Mouse (Mus musculus): ENCODE measurements around the gene Dhrs3. TPM values are rescaled to one million over a fixed set of nuclear protein-coding genes. Genes with fewer than 3 reads are reported as not detected.

Dhrs3 gene
- 77.3 and 90.2 TPM in 2 replicates for polyA plus RNA-seq (2016; fragmentation: Nextera tagmentation; extraction: Ambion mirVana)

GRCm38 (mm10) chr4:144892133-144892936 is at the start of gene Dhrs3:
Gene Dhrs3 (plus strand): TSS chr4:144892827.
- Histone ChIP-seq H3K4me2 (replicated peaks) (peak within 1 kb of the TSS; percentile 90), H3K27ac (peak within 1 kb of the TSS; percentile 20; the same call in 1 of the 2 replicates), H3K9ac (peak within 1 kb of the TSS; percentile 71), H3K27me3 (replicated peaks) (0 out of 2 replicates have a peak, but pooled peaks cover 6% of the 10 kb centered on the region), H3K36me3 (no peaks in the 10 kb centered on the region), H3K9me3 (no peaks in the 10 kb centered on the region), H3K4me1 (peaks cover 43% of the 10 kb centered on the region), H3K4me3 (peak within 1 kb of the TSS; percentile 54)
- ATAC-seq (ENCODE audit: low FRiP score, low read depth) = peak; percentile 78
- under 1% methylated on average over 54 of the region's 55 CpGs for WGBS

- WGBS = 87% methylated on average over 3 of the region's 3 CpGs
- no peaks in the 10 kb centered on the region for H3K9me3 ChIP-seq
These were observed 30.7 kb upstream of the Dhrs3 start for GRCm38 (mm10) chr4:144861756-144862505.

GRCm38 (mm10) chr4:144867926-144868325 is 24.7 kb upstream of the Dhrs3 start:
- no peaks in the 10 kb centered on the region for H3K27me3 ChIP-seq (replicated peaks)
- no peak for ATAC-seq (ENCODE audit: low FRiP score, low read depth)
- H3K36me3 ChIP-seq = no peaks in the 10 kb centered on the region
- no peaks in the 10 kb centered on the region for H3K9me3 ChIP-seq
- no peaks in the 10 kb centered on the region for H3K4me1 ChIP-seq
- no peak overlapping the region for H3K9ac ChIP-seq
- no peak overlapping the region for H3K4me3 ChIP-seq
- WGBS = 71% methylated on average over 5 of the region's 5 CpGs
- no peak overlapping the region for H3K4me2 ChIP-seq (replicated peaks)
- H3K27ac ChIP-seq = no peak overlapping the region

More at GRCm38 (mm10) chr4:144861756-144862505, 30.7 kb upstream of the Dhrs3 start:
- Histone ChIP-seq H3K4me3 (no peak overlapping the region), H3K36me3 (no peaks in the 10 kb centered on the region), H3K4me1 (no peaks in the 10 kb centered on the region), H3K27me3 (replicated peaks) (no peaks in the 10 kb centered on the region), H3K27ac (no peak overlapping the region), H3K9ac (no peak overlapping the region), H3K4me2 (replicated peaks) (no peak overlapping the region)
- no peak for ATAC-seq (ENCODE audit: low FRiP score, low read depth)

- Histone ChIP-seq H3K4me3 (no peak overlapping the region), H3K27ac (no peak overlapping the region), H3K9me3 (no peaks in the 10 kb centered on the region), H3K36me3 (no peaks in the 10 kb centered on the region), H3K4me1 (no peaks in the 10 kb centered on the region), H3K9ac (no peak overlapping the region), H3K27me3 (replicated peaks) (no peaks in the 10 kb centered on the region), H3K4me2 (replicated peaks) (no peak overlapping the region)
- no peak for ATAC-seq (ENCODE audit: low FRiP score, low read depth)
- WGBS = 87% methylated on average over 4 of the region's 4 CpGs
These were observed 24.0 kb upstream of the Dhrs3 start for GRCm38 (mm10) chr4:144868584-144868983.

GRCm38 (mm10) chr4:144872905-144873304 is 19.7 kb upstream of the Dhrs3 start:
- ATAC-seq (ENCODE audit: low FRiP score, low read depth) = no peak
- WGBS = 37% methylated on average over 6 of the region's 6 CpGs
- Histone ChIP-seq H3K27me3 (replicated peaks) (no peaks in the 10 kb centered on the region), H3K36me3 (no peaks in the 10 kb centered on the region), H3K4me3 (no peak overlapping the region), H3K4me2 (replicated peaks) (no peak overlapping the region), H3K9me3 (no peaks in the 10 kb centered on the region), H3K9ac (no peak overlapping the region), H3K4me1 (no peaks in the 10 kb centered on the region), H3K27ac (no peak overlapping the region)

GRCm38 (mm10) chr4:144875576-144876093 is 17.0 kb upstream of the Dhrs3 start:
- no peak for ATAC-seq (ENCODE audit: low FRiP score, low read depth)
- Histone ChIP-seq H3K36me3 (no peaks in the 10 kb centered on the region), H3K4me1 (no peaks in the 10 kb centered on the region), H3K4me3 (no peak overlapping the region), H3K27me3 (replicated peaks) (no peaks in the 10 kb centered on the region), H3K27ac (no peak overlapping the region), H3K9ac (no peak overlapping the region), H3K9me3 (no peaks in the 10 kb centered on the region), H3K4me2 (replicated peaks) (no peak overlapping the region)
- WGBS = 85% methylated on average over 2 of the region's 2 CpGs

GRCm38 (mm10) chr4:144879549-144879948 is 13.1 kb upstream of the Dhrs3 start:
- H3K4me2 ChIP-seq (replicated peaks) = no peak overlapping the region
- no peak for ATAC-seq (ENCODE audit: low FRiP score, low read depth)
- H3K9ac ChIP-seq = no peak overlapping the region
- no peaks in the 10 kb centered on the region for H3K27me3 ChIP-seq (replicated peaks)
- no peaks in the 10 kb centered on the region for H3K4me1 ChIP-seq
- no peaks in the 10 kb centered on the region for H3K9me3 ChIP-seq
- no peaks in the 10 kb centered on the region for H3K36me3 ChIP-seq
- H3K27ac ChIP-seq = no peak overlapping the region
- no peak overlapping the region for H3K4me3 ChIP-seq
- WGBS = 74% methylated on average over 1 of the region's 1 CpGs

GRCm38 (mm10) chr4:144881376-144881775 is 11.3 kb upstream of the Dhrs3 start:
- no peak overlapping the region for H3K4me2 ChIP-seq (replicated peaks)
- WGBS = 59% methylated on average over 2 of the region's 2 CpGs

GRCm38 (mm10) chr4:144882881-144883331 is 9.7 kb upstream of the Dhrs3 start:
- H3K4me2 ChIP-seq (replicated peaks) = no peak overlapping the region
- no peak overlapping the region for H3K27ac ChIP-seq
- H3K9me3 ChIP-seq = no peaks in the 10 kb centered on the region
- WGBS = 66% methylated on average over 8 of the region's 8 CpGs
- no peaks in the 10 kb centered on the region for H3K36me3 ChIP-seq
- H3K27me3 ChIP-seq (replicated peaks) = no peaks in the 10 kb centered on the region
- no peak for ATAC-seq (ENCODE audit: low FRiP score, low read depth)
- H3K4me3 ChIP-seq = no peak overlapping the region
- no peak overlapping the region for H3K9ac ChIP-seq
- H3K4me1 ChIP-seq = no peaks in the 10 kb centered on the region

More at GRCm38 (mm10) chr4:144881376-144881775, 11.3 kb upstream of the Dhrs3 start:
- no peak for ATAC-seq (ENCODE audit: low FRiP score, low read depth)
- Histone ChIP-seq H3K36me3 (no peaks in the 10 kb centered on the region), H3K9ac (no peak overlapping the region), H3K27ac (no peak overlapping the region), H3K9me3 (no peaks in the 10 kb centered on the region), H3K27me3 (replicated peaks) (no peaks in the 10 kb centered on the region), H3K4me3 (no peak overlapping the region), H3K4me1 (no peaks in the 10 kb centered on the region)

- no peaks in the 10 kb centered on the region for H3K36me3 ChIP-seq
- WGBS = 63% methylated on average over 6 of the region's 6 CpGs
- H3K4me1 ChIP-seq = peaks cover 5% of the 10 kb centered on the region; the same call in 1 of the 2 replicates
- H3K27me3 ChIP-seq (replicated peaks) = no peaks in the 10 kb centered on the region
- H3K9me3 ChIP-seq = no peaks in the 10 kb centered on the region
- H3K4me3 ChIP-seq = no peak overlapping the region
- H3K4me2 ChIP-seq (replicated peaks) = no peak overlapping the region
- ATAC-seq (ENCODE audit: low FRiP score, low read depth) = no peak
- H3K27ac ChIP-seq = no peak overlapping the region
- no peak overlapping the region for H3K9ac ChIP-seq
These were observed 6.2 kb upstream of the Dhrs3 start for GRCm38 (mm10) chr4:144886460-144886859.

GRCm38 (mm10) chr4:144888750-144889149 is 3.9 kb upstream of the Dhrs3 start:
- no peak for ATAC-seq (ENCODE audit: low FRiP score, low read depth)
- Histone ChIP-seq H3K27me3 (replicated peaks) (no peaks in the 10 kb centered on the region), H3K4me3 (no peak overlapping the region), H3K9ac (no peak overlapping the region), H3K4me1 (peaks cover 16% of the 10 kb centered on the region), H3K36me3 (no peaks in the 10 kb centered on the region), H3K4me2 (replicated peaks) (no peak overlapping the region), H3K27ac (no peak overlapping the region), H3K9me3 (no peaks in the 10 kb centered on the region)
- WGBS = 88% methylated on average over 4 of the region's 4 CpGs
